Mouse (Mus musculus): ENCODE measurements around the gene Rnf43.

GRCm38 (mm10) chr11:87762702-87763385 is 100.3 kb downstream of the Rnf43 start:
- TF ChIP-seq POLR2A (IDR thresholded peaks at IDR 0.05; ENCODE audit: control insufficient read depth, extremely low read depth, insufficient read depth, low read length, poor library complexity) (no peak), CTCF (IDR thresholded peaks at IDR 0.05; ENCODE audit: borderline replicate concordance, control insufficient read depth, extremely low read depth, insufficient read depth, low read length, poor library complexity) (no peak)
